19 mouse cellular contexts compared by ENCODE assay signal in the genomic region with DNA sequence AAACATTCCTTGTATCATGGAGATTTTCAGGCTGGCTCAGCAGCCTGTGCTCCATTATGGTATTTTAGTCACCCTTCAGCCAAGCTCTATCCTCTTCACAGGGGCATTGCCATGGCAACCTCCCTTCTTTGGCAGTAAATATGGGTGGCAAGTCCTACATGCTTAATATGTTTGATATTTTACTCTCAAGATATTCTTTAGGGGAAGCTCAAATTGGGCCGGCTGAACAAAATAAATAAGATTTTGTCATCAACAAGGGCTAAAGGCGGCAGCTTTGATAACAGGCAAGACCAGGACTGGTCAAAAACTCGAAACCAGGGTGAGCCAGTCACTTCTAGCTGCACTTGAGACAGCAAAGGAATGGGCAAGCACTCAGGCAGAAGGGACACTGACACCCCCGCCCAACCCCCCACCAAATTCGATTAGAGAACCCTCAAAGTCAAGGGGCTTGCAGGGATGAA. TPM values are rescaled to one million over a fixed set of nuclear protein-coding genes. Genes with fewer than 3 reads are reported as not detected.
DNase-seq lines count a peak whose midpoint lies in the region; ATAC-seq and TF ChIP-seq lines count a peak whose summit lies in the region.
"Had no signal": no experiment of that assay in that cellular context is flagged by ENCODE, and none has a peak within 500 bp of the region (broad histone marks: within the 10 kb centered on the region; RNA-seq: fewer than 3 reads in every experiment).

No protein-coding gene starts in this region.

- H3K27ac ChIP-seq in forebrain, embryonic 14.5 days (ENCODE audit: low read depth, low read length), result no peak overlapping the region
- no peak overlapping the region for H3K27ac ChIP-seq in forebrain, embryonic 15.5 days (replicated peaks)
- H3K27ac ChIP-seq in kidney, embryonic 14.5 days (ENCODE audit: low read depth, low read length), result no peak overlapping the region
- H3K27ac ChIP-seq in intestine, embryonic 15.5 days, result no peak overlapping the region
- H3K27ac ChIP-seq: embryonic facial prominence, embryonic 10.5 days; heart, adult 2 months had no signal

- H3K4me2 ChIP-seq in forebrain, embryonic 14.5 days (ENCODE audit: low read length), result no peak overlapping the region
- H3K4me2 ChIP-seq in forebrain, embryonic 15.5 days (replicated peaks), result no peak overlapping the region
- H3K4me2 ChIP-seq in kidney, embryonic 14.5 days (replicated peaks; ENCODE audit: low read depth, low read length), result no peak overlapping the region
- H3K4me2 ChIP-seq in intestine, embryonic 15.5 days (replicated peaks), result no peak overlapping the region
- H3K4me2 ChIP-seq: liver, embryonic 11.5 days had no signal

- DNase-seq in forebrain, embryonic 14.5 days (ENCODE audit: low spot score), result peak; percentile 37
- DNase-seq in left cerebral cortex, postnatal 14 days (ENCODE audit: low spot score in 2 of 2), result peak; percentile 26 to 34
- no peak for DNase-seq in left cerebral cortex, adult 18-20 months (ENCODE audit: low spot score in 2 of 2)
- DNase-seq in brain, embryonic 14.5 days (ENCODE audit: low read depth), result peak; percentile 69
- peak; percentile 88 for DNase-seq in lung, postnatal 36 days
- DNase-seq: adrenal gland, adult 2 months; cerebellum, adult 9-10 months; heart, adult 2 months; heart, postnatal 14 days; kidney, adult 18-20 months; kidney, postnatal 4 days; thymus, postnatal 25 days had no signal

- intact Hi-C loops in left cerebral cortex, postnatal 14 days (cut with DNase I), result no loop called here

- no peak for TF ChIP-seq CTCF in brain, embryonic 14.5 days (IDR thresholded peaks at IDR 0.05; ENCODE audit: borderline replicate concordance, extremely low read depth, insufficient read depth, insufficient read length)

- H3K4me1 ChIP-seq in forebrain, embryonic 14.5 days (ENCODE audit: control insufficient read depth, insufficient read depth, low read length), result 0 out of 2 replicates have a peak, but pooled peaks cover 2% of the 10 kb centered on the region
- H3K4me1 ChIP-seq in forebrain, embryonic 15.5 days, result peaks cover 14% of the 10 kb centered on the region
- no peaks in the 10 kb centered on the region for H3K4me1 ChIP-seq in kidney, embryonic 14.5 days (ENCODE audit: control insufficient read depth, insufficient read depth, low read length)
- no peaks in the 10 kb centered on the region for H3K4me1 ChIP-seq in intestine, embryonic 15.5 days (replicated peaks)
- H3K4me1 ChIP-seq: embryonic facial prominence, embryonic 10.5 days; megakaryocyte, embryonic 14.5 days had no signal

- no peak for ATAC-seq in forebrain, embryonic 14.5 days
- no peak; the same call in 1 of the 2 replicates for ATAC-seq in forebrain, embryonic 15.5 days (replicated peaks)
- no peak for ATAC-seq in kidney, embryonic 14.5 days (ENCODE audit: low FRiP score, low TSS enrichment)
- ATAC-seq in intestine, embryonic 15.5 days, result no peak

- no peak overlapping the region for H3K9ac ChIP-seq in forebrain, embryonic 14.5 days (ENCODE audit: low read length)
- no peak overlapping the region for H3K9ac ChIP-seq in forebrain, embryonic 15.5 days (replicated peaks)
- no peak overlapping the region for H3K9ac ChIP-seq in kidney, embryonic 14.5 days (ENCODE audit: low read depth, low read length)
- no peak overlapping the region for H3K9ac ChIP-seq in intestine, embryonic 15.5 days

- H3K27me3 ChIP-seq in forebrain, embryonic 14.5 days (replicated peaks; ENCODE audit: control insufficient read depth, insufficient read depth, low read length), result no peaks in the 10 kb centered on the region
- no peaks in the 10 kb centered on the region for H3K27me3 ChIP-seq in forebrain, embryonic 15.5 days
- H3K27me3 ChIP-seq in kidney, embryonic 14.5 days (ENCODE audit: control insufficient read depth, insufficient read depth, low read length), result no peaks in the 10 kb centered on the region
- no peaks in the 10 kb centered on the region for H3K27me3 ChIP-seq in intestine, embryonic 15.5 days (replicated peaks)

- 67% methylated on average over 5 of the region's 5 CpGs for WGBS in forebrain, embryonic 14.5 days
- WGBS in forebrain, embryonic 15.5 days, result 60% methylated on average over 5 of the region's 5 CpGs
- 75% methylated on average over 5 of the region's 5 CpGs for WGBS in kidney, embryonic 14.5 days
- WGBS in intestine, embryonic 15.5 days, result 57% methylated on average over 5 of the region's 5 CpGs

- H3K4me3 ChIP-seq in forebrain, embryonic 14.5 days (ENCODE audit: low read depth, low read length), result no peak overlapping the region
- no peak overlapping the region for H3K4me3 ChIP-seq in forebrain, embryonic 15.5 days
- H3K4me3 ChIP-seq in kidney, embryonic 14.5 days (ENCODE audit: low read length), result no peak overlapping the region
- H3K4me3 ChIP-seq in intestine, embryonic 15.5 days (replicated peaks), result no peak overlapping the region
- H3K4me3 ChIP-seq: embryonic facial prominence, embryonic 10.5 days; heart, adult 2 months; megakaryocyte, embryonic 14.5 days had no signal

- no peak for TF ChIP-seq POLR2A in brain, embryonic 14.5 days (IDR thresholded peaks at IDR 0.05; ENCODE audit: borderline replicate concordance, extremely low read depth, insufficient read depth, insufficient read length, poor library complexity, severe bottlenecking)

- no peaks in the 10 kb centered on the region for H3K36me3 ChIP-seq in forebrain, embryonic 14.5 days (ENCODE audit: control insufficient read depth, insufficient read depth, low read length)
- no peaks in the 10 kb centered on the region for H3K36me3 ChIP-seq in forebrain, embryonic 15.5 days
- H3K36me3 ChIP-seq in kidney, embryonic 14.5 days (ENCODE audit: control insufficient read depth, insufficient read depth, low read length), result no peaks in the 10 kb centered on the region
- H3K36me3 ChIP-seq in intestine, embryonic 15.5 days, result no peaks in the 10 kb centered on the region
- H3K36me3 ChIP-seq: embryonic facial prominence, embryonic 10.5 days had no signal

- H3K9me3 ChIP-seq in forebrain, embryonic 14.5 days (replicated peaks; ENCODE audit: control insufficient read depth, low read length), result no peaks in the 10 kb centered on the region
- no peaks in the 10 kb centered on the region for H3K9me3 ChIP-seq in forebrain, embryonic 15.5 days
- no peaks in the 10 kb centered on the region for H3K9me3 ChIP-seq in kidney, embryonic 14.5 days (ENCODE audit: control insufficient read depth, low read length)
- no peaks in the 10 kb centered on the region for H3K9me3 ChIP-seq in intestine, embryonic 15.5 days
- H3K9me3 ChIP-seq: embryonic facial prominence, embryonic 10.5 days; megakaryocyte, embryonic 14.5 days had no signal

RNA-seq across cellular contexts. Expression of a gene that starts 32.0 kb away (rescaled TPM):
- polyA plus RNA-seq in forebrain, embryonic 14.5 days (2014; fragmentation: Nextera tagmentation; extraction: Ambion mirVana), result not detected in 2 replicates
- polyA plus RNA-seq in forebrain, embryonic 15.5 days (2015; fragmentation: Nextera tagmentation; extraction: Ambion mirVana), result not detected in 2 replicates
- total RNA-seq in left cerebral cortex, postnatal 14 days (2021), result not detected
- total RNA-seq in left cerebral cortex, adult 18-20 months (2021), result not detected
- not detected in 2 replicates for polyA plus RNA-seq in brain, embryonic 14.5 days (2012; rRNA removed)
- not detected in 2 replicates for polyA plus RNA-seq in kidney, embryonic 14.5 days (2014; fragmentation: Nextera tagmentation; extraction: Ambion mirVana)
- 2.4 and 4.9 TPM in 2 replicates for polyA plus RNA-seq in intestine, embryonic 15.5 days (2015; fragmentation: Nextera tagmentation; extraction: Ambion mirVana)
- total RNA-seq: adrenal gland, adult 2 months; gastrocnemius, adult 18-20 months; heart, adult 2 months; heart, postnatal 14 days had no signal
- polyA plus RNA-seq: adrenal gland, adult 2 months; embryonic facial prominence, embryonic 10.5 days had no signal

RNA-seq across cellular contexts. Expression of a gene that starts 55.8 kb away (rescaled TPM):
- polyA plus RNA-seq in forebrain, embryonic 14.5 days (2014; fragmentation: Nextera tagmentation; extraction: Ambion mirVana), result 6.4 and 7.2 TPM in 2 replicates
- polyA plus RNA-seq in forebrain, embryonic 15.5 days (2015; fragmentation: Nextera tagmentation; extraction: Ambion mirVana), result 13.3 TPM in 2 replicates
- 10 to 100 TPM; 23.8 to 32.3 TPM for total RNA-seq in left cerebral cortex, postnatal 14 days (2021)
- total RNA-seq in left cerebral cortex, adult 18-20 months (2021), result 10 to 100 TPM; 25.1 to 27.5 TPM
- polyA plus RNA-seq in brain, embryonic 14.5 days (2012; rRNA removed), result 5.2 and 8.2 TPM in 2 replicates
- polyA plus RNA-seq in kidney, embryonic 14.5 days (2014; fragmentation: Nextera tagmentation; extraction: Ambion mirVana), result 10.7 and 23.0 TPM in 2 replicates
- polyA plus RNA-seq in intestine, embryonic 15.5 days (2015; fragmentation: Nextera tagmentation; extraction: Ambion mirVana), result 11.7 and 13.4 TPM in 2 replicates

Comparison
In these comparisons a context has a peak if more than half of its experiments do, and no peak if none do; other contexts are left out.
1. DNase-seq: peak in forebrain, embryonic 14.5 days (single experiment), left cerebral cortex, postnatal 14 days (2 of 2), brain, embryonic 14.5 days (single experiment) and lung, postnatal 36 days (single experiment); none in left cerebral cortex, adult 18-20 months (0 of 2).